ENCODE assay signal across 8 mouse cellular contexts in genomic region chr6:128841327-128842089, GRCm38 (mm10). TPM values are rescaled to one million over a fixed set of nuclear protein-coding genes. Genes with fewer than 3 reads are reported as not detected.
DNase-seq lines count a peak whose midpoint lies in the region; ATAC-seq and TF ChIP-seq lines count a peak whose summit lies in the region.

No protein-coding gene starts in this region.

- no peak for ATAC-seq in forebrain, postnatal 0 days
- no peak for ATAC-seq in lung, postnatal 0 days
- ATAC-seq in erythroid progenitor cell, adult 5-6 weeks (replicated peaks; ENCODE audit: low FRiP score, poor library complexity, severe bottlenecking): no peak

- no peak for TF ChIP-seq CTCF in forebrain, postnatal 0 days (IDR thresholded peaks at IDR 0.05; ENCODE audit: low read depth)
- no peak for TF ChIP-seq CTCF in lung, postnatal 0 days (IDR thresholded peaks at IDR 0.05)

- peak overlapping the region; percentile 67 for H3K4me2 ChIP-seq in forebrain, postnatal 0 days (ENCODE audit: low read depth)
- H3K4me2 ChIP-seq in lung, postnatal 0 days (replicated peaks; ENCODE audit: low read depth, low read length): peak overlapping the region; percentile 79; the same call in 1 of the 2 replicates

- 0 out of 2 replicates have a peak, but pooled peaks cover 5% of the 10 kb centered on the region for H3K4me1 ChIP-seq in forebrain, postnatal 0 days (ENCODE audit: insufficient read depth)
- H3K4me1 ChIP-seq in lung, postnatal 0 days (ENCODE audit: insufficient read depth, low read depth, low read length): peaks cover 11% of the 10 kb centered on the region; the same call in 1 of the 2 replicates

- 34% methylated on average over 4 of the region's 4 CpGs for WGBS in forebrain, postnatal 0 days
- 44% methylated on average over 4 of the region's 4 CpGs for WGBS in lung, postnatal 0 days

- peak overlapping the region; percentile 74 for H3K9ac ChIP-seq in forebrain, postnatal 0 days
- no peak overlapping the region for H3K9ac ChIP-seq in lung, postnatal 0 days (replicated peaks; ENCODE audit: low read depth)

- H3K27me3 ChIP-seq in forebrain, postnatal 0 days (ENCODE audit: insufficient read depth, low read length): no peaks in the 10 kb centered on the region
- no peaks in the 10 kb centered on the region for H3K27me3 ChIP-seq in lung, postnatal 0 days (replicated peaks; ENCODE audit: insufficient read depth, low read length)

- TF ChIP-seq EP300 in lung, postnatal 0 days (IDR thresholded peaks at IDR 0.05): peak; percentile 52; the same call in 1 of the 2 replicates

- no peaks in the 10 kb centered on the region for H3K36me3 ChIP-seq in forebrain, postnatal 0 days (ENCODE audit: insufficient read depth)
- H3K36me3 ChIP-seq in lung, postnatal 0 days (ENCODE audit: insufficient read depth, low read length): no peaks in the 10 kb centered on the region

- DNase-seq in embryo, embryonic 10.5 days (ENCODE audit: low spot score): peak; percentile 15
- no peak for DNase-seq in embryo, embryonic 11 days
- peak; percentile 42 for DNase-seq in A20 (ENCODE audit: low read depth, low spot score)
- peak; percentile 39 for DNase-seq in forebrain, postnatal 0 days
- peak; percentile 52 for DNase-seq in lung, postnatal 0 days (ENCODE audit: low spot score)
- DNase-seq in urinary bladder, postnatal 4 days (ENCODE audit: low spot score in 2 of 2): no peak
- no peak for DNase-seq in ovary, postnatal 36 days (ENCODE audit: low spot score)

- H3K4me3 ChIP-seq in forebrain, postnatal 0 days (ENCODE audit: low read depth, low read length): peak overlapping the region; percentile 79
- no peak overlapping the region for H3K4me3 ChIP-seq in lung, postnatal 0 days (ENCODE audit: low read depth, low read length)

- H3K9me3 ChIP-seq in forebrain, postnatal 0 days (ENCODE audit: low read length): no peaks in the 10 kb centered on the region
- H3K9me3 ChIP-seq in lung, postnatal 0 days (ENCODE audit: low read length): no peaks in the 10 kb centered on the region

- no peak overlapping the region for H3K27ac ChIP-seq in forebrain, postnatal 0 days (ENCODE audit: low read depth, low read length)
- H3K27ac ChIP-seq in lung, postnatal 0 days (ENCODE audit: low read length): 0 out of 2 replicates have a peak overlapping the region, but pooled peaks have one; percentile 99

RNA-seq across cellular contexts. Expression of gene Klrb1b, which starts 15.4 kb away (rescaled TPM):
- total RNA-seq in forebrain, postnatal 0 days (2014; rRNA removed): not detected in 2 replicates
- not detected in 2 replicates for polyA plus RNA-seq in forebrain, postnatal 0 days (2015; fragmentation: Nextera tagmentation; extraction: Ambion mirVana)
- polyA plus RNA-seq in lung, postnatal 0 days (2015; fragmentation: Nextera tagmentation; extraction: Ambion mirVana): 0.26 and 0.35 TPM in 2 replicates
- total RNA-seq in erythroid progenitor cell, adult 5-6 weeks (2015; ENCODE audit: low replicate concordance): 2.9 TPM in 1 of 2 replicates, not detected in the other
- total RNA-seq in erythroid progenitor cell, adult 5-6 weeks (2017; ENCODE audit: low replicate concordance): not detected in 2 replicates

RNA-seq across cellular contexts. Expression of gene Gm44511, which starts 15.4 kb away (rescaled TPM):
- total RNA-seq in forebrain, postnatal 0 days (2014; rRNA removed): not detected in 2 replicates
- polyA plus RNA-seq in forebrain, postnatal 0 days (2015; fragmentation: Nextera tagmentation; extraction: Ambion mirVana): not detected in 2 replicates
- polyA plus RNA-seq in lung, postnatal 0 days (2015; fragmentation: Nextera tagmentation; extraction: Ambion mirVana): 0.26 TPM in 1 of 2 replicates, not detected in the other
- not detected in 2 replicates for total RNA-seq in erythroid progenitor cell, adult 5-6 weeks (2015; ENCODE audit: low replicate concordance)
- total RNA-seq in erythroid progenitor cell, adult 5-6 weeks (2017; ENCODE audit: low replicate concordance): not detected in 2 replicates

RNA-seq across cellular contexts. Expression of gene Clec2i, which starts 45.9 kb away (rescaled TPM):
- not detected in 2 replicates for total RNA-seq in forebrain, postnatal 0 days (2014; rRNA removed)
- polyA plus RNA-seq in forebrain, postnatal 0 days (2015; fragmentation: Nextera tagmentation; extraction: Ambion mirVana): 0.11 TPM in 1 of 2 replicates, not detected in the other
- polyA plus RNA-seq in lung, postnatal 0 days (2015; fragmentation: Nextera tagmentation; extraction: Ambion mirVana): 0.11 and 0.14 TPM in 2 replicates
- 3.2 and 4.6 TPM in 2 replicates for total RNA-seq in erythroid progenitor cell, adult 5-6 weeks (2015; ENCODE audit: low replicate concordance)
- 7.7 and 13.5 TPM in 2 replicates for total RNA-seq in erythroid progenitor cell, adult 5-6 weeks (2017; ENCODE audit: low replicate concordance)

RNA-seq across cellular contexts. Expression of gene BC035044, which starts 49.4 kb away (rescaled TPM):
- 0.38 and 0.54 TPM in 2 replicates for total RNA-seq in forebrain, postnatal 0 days (2014; rRNA removed)
- 0.36 and 0.41 TPM in 2 replicates for polyA plus RNA-seq in forebrain, postnatal 0 days (2015; fragmentation: Nextera tagmentation; extraction: Ambion mirVana)
- 0.58 and 1.2 TPM in 2 replicates for polyA plus RNA-seq in lung, postnatal 0 days (2015; fragmentation: Nextera tagmentation; extraction: Ambion mirVana)
- total RNA-seq in erythroid progenitor cell, adult 5-6 weeks (2015; ENCODE audit: low replicate concordance): 10.1 and 21.4 TPM in 2 replicates
- total RNA-seq in erythroid progenitor cell, adult 5-6 weeks (2017; ENCODE audit: low replicate concordance): 19.9 and 20.8 TPM in 2 replicates

RNA-seq across cellular contexts. Expression of gene Klrb1c, which starts 52.5 kb away (rescaled TPM):
- total RNA-seq in forebrain, postnatal 0 days (2014; rRNA removed): 0.08 and 0.24 TPM in 2 replicates
- polyA plus RNA-seq in forebrain, postnatal 0 days (2015; fragmentation: Nextera tagmentation; extraction: Ambion mirVana): 0.24 TPM in 1 of 2 replicates, not detected in the other
- polyA plus RNA-seq in lung, postnatal 0 days (2015; fragmentation: Nextera tagmentation; extraction: Ambion mirVana): 0.41 and 0.50 TPM in 2 replicates
- total RNA-seq in erythroid progenitor cell, adult 5-6 weeks (2015; ENCODE audit: low replicate concordance): 10.5 TPM in 1 of 2 replicates, not detected in the other
- total RNA-seq in erythroid progenitor cell, adult 5-6 weeks (2017; ENCODE audit: low replicate concordance): 1.3 and 1.5 TPM in 2 replicates

Comparison
In these comparisons a context has a peak if more than half of its experiments do, and no peak if none do; other contexts are left out.
1. DNase-seq: peak in embryo, embryonic 10.5 days (single experiment), A20 (single experiment), forebrain, postnatal 0 days (single experiment) and lung, postnatal 0 days (single experiment); none in embryo, embryonic 11 days (single experiment), urinary bladder, postnatal 4 days (0 of 2) and ovary, postnatal 36 days (single experiment).